Mouse (Mus musculus) c-Kit-positive CD71-positive TER-119-positive erythroid progenitor cells, embryonic 14.5 days (primary cell): ENCODE measurements at regions not wholly inside any gene's neighbourhood (a gene's known extent, or its start where the extent isn't known, plus 50 kb on each side); places are given as distances from the start of the nearest gene placed in this dataset.

Experiments used
- DNase-seq: peaks from one replicate; pipeline ENCODE4 v3.0.0-alpha.2; 2013; ENCODE audit warnings: low spot score

DNA sequence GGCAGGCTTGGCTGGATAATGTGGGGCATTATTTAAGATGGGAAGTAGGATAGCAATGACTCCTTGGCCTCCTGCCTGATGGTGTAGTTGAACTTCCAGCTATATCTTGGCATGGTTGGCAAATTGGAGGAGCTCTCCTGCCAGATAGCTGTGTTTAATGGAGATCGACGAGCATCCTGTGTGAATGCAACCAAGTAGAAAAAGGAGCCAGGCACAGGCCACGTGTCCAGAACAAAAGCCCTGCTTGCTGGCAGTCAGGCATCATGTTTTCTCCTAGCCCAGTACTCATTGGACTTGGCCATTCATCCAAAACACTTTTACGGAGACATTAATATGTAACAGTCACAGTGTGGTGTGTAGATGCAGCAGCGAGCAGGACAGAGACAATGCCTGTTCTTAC is 211.8 kb upstream of the 9630041A04Rik start:
- DNase-seq, result no peak

DNA sequence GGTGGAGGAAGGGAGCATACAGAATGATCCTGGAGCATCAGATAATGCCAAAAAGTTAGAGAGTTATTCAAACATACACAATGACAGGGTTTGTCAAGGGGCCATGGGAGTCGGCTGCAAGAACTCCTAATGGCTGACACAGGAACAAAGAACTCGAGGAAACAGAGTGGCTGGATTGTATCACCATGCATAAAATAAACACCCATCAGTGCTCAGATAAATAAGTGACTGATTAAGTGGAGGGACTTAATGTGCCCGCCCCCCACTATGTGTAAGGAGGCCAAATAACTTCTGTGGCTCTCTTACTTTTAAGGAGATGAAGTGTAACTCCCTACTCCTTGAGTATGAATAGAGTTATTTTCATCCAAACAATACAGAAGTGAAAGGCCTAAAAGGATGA is 220.1 kb upstream of the 9630041A04Rik start:
- DNase-seq, result no peak

DNA sequence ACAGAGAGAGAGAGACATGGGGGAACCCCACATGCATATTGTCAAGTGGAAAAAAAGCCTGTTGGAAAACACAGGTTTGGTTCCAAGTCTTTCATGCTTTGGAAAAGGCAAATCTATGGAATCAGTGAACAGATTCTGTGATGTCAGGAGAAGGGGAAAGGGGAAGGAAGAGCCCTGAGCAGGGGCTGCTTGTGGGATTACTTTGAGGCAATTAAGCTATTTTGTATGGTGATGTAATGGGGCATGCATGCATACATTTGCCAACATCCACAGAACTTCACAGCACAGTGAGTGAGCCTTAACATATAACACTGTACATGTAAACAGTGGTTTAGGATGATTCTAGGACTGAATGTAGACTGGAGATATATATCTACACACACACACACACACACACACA is 221.0 kb upstream of the 9630041A04Rik start:
- DNase-seq, result no peak

DNA sequence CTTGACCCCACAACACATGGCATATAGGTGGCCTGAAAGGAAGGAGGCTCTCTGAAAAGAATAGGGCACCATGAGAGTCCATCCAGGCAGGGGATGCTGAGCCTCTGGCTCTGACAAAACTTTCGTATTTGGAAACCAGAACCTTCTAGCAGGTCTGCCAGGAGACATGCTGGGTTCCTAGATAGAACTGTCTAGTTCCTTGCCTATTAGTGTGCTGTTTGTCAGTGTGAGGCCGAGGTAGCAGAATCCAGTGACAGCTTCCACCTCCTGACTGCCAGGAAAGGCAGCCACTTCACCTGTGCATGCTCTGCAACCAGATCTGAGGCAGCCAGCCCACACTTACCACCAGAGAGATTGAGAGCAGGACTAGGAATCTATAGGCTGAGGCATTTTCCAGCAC is 245.4 kb upstream of the 9630041A04Rik start:
- no peak for DNase-seq

DNA sequence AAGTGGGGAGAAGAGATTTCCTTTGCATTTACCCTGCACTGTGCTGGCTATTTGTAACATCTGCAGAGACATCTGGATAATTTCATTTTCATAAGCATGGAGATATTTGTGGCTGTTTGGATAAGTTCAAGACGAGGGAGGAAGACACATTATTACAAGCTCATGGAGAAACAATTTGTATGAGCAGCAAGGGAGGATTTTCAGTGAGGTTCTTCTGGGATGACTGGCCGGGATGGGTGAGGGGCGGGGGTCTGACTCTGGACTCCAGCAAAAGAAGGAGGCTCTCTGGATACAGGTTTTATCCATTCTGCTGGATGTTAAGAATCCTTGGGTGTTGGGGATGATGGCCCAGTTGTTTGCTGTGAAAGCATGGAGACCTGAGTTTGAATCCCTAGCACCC is 246.5 kb upstream of the 9630041A04Rik start:
- no peak for DNase-seq

DNA sequence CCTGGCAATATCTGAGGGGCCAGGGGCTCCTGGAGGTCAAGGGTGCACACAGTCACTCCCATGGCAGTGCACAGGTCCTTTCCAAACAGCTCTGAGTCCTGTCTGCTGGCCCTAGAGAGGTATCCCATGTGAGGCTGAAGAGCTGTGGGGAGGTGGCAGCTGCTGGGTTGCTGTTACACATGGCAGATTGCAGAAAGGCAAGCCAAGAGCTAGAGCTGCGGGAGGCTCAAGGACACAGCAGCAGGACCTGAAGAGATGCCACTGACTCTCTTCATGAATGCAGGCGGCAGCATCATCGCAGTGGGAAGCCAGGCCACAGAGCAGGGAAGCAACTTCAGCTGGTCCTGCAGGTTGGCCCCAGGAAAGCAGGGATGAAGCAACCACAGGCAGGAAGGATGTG is 247.7 kb upstream of the 9630041A04Rik start:
- DNase-seq, result no peak

DNA sequence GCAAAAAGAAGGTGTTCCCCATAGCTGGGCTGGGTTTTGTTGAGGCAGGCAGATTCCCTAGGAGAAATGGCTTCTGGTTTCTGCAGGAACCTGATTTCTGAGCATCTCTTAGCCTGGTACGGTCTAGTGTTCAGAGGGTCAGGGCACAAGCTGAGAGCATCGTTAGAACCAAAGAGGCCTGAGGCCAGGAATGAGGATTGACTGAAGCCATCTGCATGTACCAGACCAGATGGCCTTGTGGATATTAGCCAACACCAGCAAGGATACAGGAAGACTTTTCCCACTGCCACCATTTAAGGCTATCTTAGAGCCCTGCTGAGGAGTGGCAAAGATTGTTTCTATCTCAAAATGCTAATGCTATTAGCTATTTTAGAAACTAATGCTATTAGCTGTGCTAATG is 248.2 kb upstream of the 9630041A04Rik start:
- DNase-seq, result no peak

DNA sequence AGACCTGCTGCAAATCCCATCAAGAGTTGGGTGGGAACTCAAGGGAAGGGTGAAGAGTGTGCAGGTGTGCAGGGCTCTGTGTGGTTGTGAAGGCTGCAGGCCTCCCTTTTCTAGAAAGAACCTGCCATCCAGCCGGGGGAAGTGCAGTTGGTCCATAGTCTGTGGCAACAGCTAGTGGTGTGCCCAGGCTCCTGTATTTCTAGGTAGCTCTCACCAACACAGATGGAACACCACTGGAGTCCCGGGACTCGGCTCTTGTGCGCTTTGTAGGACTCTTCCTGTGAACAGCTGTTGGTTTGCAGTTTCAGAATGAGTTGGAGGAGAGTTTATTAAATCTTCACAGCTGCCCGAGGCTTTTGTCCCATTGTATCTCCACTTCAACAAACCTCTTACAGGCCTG is 248.7 kb upstream of the 9630041A04Rik start:
- DNase-seq, result no peak

DNA sequence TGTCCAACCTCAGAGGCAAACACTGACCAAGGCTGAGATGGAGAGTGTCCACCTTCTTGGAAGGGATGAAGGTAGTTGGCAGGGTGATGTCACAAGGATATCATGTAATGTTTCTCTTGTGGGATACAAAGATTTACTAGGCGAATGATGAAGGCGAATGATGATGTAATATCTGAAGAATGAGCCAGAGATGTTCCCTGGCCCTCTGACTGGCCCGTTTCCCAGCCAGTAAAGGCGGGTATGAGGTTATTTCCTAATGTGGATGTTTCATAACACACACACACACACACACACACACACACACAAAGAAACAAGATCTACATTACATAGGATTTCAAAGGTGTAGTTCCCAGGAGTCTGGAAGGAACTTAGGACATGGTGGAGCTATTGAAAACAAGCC is 249.1 kb upstream of the 9630041A04Rik start:
- no peak for DNase-seq

DNA sequence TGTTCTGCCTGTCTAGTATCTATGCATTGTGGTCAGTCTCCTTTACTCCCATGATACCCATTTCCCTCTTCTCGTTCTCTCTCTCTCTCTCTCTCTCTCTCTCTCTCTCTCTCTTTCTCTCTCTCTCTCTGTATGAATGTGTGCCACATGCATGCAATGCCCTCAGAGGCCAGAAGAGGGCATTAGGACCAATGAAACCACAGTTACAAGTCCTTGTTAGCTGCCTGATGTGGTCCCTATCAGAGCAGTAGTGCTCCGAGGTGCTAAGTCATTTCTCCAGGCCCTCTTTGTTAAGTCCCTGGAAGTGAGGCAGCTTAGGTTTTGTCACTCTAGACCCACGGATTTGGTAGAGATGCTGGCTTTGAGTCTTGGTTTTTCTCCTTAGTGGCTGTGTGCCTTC is 250.2 kb upstream of the 9630041A04Rik start:
- DNase-seq, result peak; percentile 2

DNA sequence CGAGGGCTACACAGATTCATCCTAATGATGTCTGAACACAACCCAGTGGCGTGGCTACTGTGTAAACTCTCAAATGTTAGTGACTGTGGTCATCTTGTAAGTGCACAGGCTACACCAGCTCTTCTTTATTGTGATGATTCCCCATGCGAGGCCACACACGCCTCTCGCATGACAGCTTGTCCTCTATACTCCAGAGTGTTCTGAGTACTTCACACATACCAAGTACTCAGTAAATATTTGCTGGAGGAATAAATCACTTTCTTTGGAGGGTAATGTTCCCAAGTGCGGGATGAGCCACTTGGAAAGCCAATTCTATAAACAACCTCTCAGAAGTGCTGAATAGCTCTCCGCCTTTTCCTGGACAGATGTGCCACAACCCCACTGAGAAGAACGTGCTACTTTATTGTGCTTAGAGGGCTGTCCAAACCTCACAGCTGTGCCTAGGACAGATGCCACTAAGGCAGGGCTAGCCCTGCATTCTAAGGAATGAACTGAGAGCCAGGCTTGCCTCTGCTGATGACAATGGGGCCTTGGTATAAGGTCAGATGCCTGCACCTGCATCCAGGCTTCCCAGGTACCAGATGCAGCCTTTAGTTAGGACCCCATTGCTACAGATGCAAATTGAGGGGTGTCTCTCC is 250.7 kb upstream of the 9630041A04Rik start:
- DNase-seq, result no peak

DNA sequence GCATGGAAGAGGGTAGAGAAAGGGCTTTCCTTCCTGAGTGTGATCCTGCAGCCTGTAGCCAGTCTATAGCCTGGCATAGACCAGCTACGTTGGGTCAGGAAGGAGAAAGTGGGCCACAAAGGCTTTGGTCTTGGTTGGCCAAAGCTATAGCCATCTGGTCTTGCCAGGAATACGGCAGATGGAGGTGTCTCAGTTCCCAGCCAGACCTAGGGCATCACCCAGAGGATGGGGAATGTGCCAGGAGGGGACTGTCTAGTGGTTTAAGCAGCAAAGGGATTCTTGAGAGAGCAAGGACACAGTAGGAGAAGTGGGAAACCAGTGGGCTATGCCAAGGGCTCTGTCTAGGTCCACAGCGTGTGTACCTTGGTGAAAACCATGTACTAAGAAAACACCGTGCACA is 251.3 kb upstream of the 9630041A04Rik start:
- DNase-seq, result no peak

DNA sequence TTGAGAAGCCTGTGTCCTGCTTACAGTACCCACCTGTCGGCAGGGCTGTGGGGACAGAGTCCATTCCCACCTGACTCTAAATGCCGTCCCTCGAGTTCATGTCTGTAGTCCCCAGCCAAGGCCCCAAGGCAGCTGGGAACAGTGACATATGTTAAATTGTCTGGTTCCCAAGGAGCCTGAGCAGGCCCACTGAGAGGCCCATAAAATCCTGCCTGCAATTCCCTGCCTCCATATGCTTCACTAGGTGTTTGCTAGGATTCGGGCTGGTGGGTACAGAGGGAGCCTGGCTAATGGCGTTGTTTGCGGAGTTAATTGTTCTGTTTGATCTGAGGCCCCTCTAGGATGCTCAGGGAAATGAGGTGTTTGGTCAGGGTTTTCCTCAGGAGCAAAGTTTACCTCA is 258.8 kb upstream of the 9630041A04Rik start:
- no peak for DNase-seq

DNA sequence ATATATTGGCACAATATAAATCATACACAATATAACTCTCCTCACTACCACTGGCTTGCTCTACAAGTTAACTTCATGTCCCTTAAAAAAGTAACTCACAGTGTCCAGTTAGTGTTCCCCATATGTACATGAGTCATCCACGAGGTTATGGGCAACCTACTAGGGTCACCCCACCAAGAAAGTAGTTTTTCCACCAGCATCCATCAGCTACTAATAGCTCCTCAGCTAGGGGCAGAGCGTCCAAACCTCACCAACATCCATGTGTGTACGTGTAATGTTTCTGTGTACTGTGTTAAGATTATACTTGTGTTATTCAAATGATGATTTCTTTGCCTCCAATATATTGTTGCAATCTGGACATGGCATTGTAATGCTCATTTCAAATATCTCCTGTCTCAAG is 264.7 kb upstream of the 9630041A04Rik start:
- no peak for DNase-seq

DNA sequence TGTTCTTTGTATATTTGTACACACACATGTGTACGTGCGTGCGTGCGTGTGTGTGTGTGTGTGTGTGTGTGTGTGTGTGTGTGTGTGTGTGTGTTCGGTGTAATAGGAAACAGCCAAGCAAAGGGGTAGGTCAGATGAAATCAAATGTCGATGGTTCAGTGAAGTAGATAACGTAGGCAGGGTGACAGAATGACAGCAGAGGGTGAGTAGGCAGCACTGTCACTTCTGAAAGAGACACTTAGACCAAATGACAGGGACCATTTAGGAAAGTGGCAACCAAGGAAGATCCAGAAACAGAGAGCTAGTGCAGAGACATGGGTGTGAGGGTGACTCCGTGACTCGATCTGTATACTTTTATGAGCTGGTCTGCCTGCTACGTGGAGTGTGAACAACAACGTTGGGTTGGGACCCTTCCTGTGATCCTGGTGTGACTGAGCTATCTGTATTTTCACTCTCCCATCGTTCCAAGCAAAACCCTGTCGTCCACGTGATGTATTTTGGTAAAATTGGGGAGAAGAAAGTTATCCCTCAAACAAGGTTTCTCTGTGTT is 266.5 kb upstream of the 9630041A04Rik start:
- no peak for DNase-seq

DNA sequence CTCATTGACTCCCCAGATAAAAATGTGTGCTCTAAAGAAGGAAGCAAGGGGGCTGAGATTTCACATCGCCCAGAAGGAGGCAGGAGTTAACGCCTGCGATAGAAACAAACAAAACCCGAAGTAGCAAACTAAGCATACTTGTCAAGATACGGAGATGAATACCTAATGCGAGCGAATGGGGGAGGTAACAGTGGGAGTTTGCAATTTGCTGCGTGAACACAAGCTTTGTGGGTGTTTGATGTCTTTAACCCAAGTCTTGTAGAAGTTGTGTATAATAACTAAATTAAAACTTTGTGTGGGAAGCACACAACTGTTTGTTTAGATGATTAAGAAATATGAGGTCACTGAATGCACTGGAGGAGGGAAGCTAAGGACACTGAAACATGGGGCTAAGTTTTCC is 269.0 kb upstream of the 9630041A04Rik start:
- no peak for DNase-seq

DNA sequence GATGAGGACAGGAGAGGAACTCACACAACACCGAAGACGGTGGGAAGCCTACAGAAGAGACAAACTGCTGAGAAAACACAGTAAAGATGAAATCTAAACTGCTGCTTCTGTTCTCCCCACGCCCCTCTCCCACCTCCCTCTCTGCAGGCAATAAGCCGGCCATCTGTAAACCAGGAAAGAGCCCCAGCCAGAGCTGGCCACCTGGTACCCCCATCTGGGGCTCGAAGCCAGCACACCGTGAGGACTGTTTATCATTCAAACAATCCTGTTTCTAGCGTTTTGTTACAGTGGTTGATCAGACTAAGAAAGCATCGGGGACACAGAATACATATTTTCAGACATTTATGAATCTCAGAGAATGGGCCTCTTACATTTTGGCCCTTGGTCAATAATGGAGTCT is 270.0 kb upstream of the 9630041A04Rik start:
- DNase-seq, result no peak

DNA sequence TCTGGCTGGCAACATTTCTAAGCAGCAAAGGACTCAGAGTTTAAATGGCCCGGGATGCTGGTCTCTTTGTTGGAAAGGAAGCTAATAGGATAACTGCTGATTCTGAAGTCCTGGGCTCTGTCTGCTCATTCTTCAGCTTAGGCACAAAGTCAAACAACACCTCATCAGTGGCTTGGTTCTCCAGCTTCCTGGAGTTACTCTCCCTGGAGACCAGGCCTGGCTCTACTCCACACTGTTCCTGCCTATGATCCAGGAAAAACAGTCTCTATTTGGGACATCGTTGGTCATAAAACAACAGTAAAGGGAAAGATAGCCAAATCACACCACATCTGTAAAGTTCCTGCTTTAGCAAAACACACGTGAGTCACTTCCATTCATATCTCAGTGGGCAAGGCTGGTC is 271.3 kb upstream of the 9630041A04Rik start:
- no peak for DNase-seq

DNA sequence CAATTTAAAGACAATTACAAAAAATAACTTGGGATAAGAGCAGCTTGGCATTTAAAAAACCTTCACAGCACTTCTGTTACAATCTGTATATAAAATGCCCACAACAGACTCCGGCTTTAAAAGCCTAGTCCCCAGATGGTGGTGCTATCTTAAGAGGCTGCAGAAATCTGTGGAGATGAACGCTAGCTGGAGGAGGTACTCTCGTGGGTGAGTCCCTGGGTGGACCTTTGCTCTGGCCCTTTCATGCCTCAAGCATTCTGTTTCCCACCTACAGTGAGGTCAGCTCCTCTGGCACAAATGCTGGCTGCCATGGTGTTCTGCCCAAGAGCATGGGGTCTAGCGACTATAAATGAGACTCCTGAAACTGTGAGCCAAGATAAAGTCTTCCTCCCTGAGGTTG is 280.6 kb upstream of the 9630041A04Rik start:
- no peak for DNase-seq

DNA sequence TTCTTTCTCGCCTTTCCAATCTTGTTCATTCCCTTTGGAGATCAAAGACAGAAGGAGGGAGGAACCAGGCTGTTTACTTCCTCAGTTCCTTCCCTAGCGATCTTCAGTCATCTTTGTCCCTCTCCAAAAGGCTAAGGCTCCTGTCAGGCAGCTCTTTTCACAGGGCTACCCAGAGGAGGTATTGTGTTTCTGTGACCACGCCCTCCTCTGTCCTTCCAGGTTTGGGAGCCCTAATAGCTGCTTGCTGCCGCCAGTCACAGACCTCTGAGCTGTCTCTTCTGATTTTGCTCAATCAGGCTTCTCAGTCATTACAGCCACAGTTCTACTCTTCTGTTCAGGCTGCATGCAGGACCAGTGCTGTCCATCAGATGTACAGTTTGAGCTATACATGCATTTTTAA is 290.9 kb upstream of the 9630041A04Rik start:
- DNase-seq, result no peak

DNA sequence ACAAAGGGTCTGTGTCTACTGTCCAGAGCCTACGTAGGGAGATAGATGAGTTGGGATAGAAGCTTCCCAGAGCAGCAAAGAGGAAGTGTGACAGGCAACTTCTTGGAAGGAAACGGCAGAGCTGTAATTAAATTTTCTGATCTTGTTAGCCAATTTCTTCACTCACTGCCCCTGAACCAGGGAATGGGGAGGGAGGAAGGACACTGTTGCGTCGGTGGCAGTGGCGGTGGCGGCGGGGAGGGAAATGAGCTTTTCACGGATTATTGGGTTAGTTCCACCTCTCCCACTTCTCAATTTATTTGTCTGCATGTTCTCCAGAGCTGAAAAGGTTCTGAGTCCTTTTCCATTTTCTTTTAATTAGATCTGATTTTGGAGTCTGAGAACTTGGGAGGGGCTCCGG is 298.4 kb upstream of the 9630041A04Rik start:
- DNase-seq, result no peak

DNA sequence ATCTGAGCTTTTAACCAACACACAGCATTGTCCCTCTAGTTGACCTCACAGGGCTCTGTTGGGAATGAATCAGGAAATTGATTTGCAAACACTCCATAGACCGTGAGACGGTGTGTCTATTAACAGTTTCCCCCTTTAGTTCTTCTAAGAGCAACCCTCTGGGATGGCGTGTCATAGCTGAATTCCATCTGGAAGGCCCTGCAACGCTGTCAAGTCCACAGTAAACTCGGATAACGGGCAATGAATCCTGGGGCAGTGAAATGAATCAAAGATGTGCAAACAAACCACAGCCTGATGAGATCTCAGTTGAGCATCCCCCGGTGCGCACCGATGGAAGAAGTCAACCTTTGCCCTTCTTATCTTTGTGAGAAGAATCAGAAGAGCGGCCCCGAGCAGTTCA is 302.3 kb upstream of the 9630041A04Rik start:
- DNase-seq, result no peak

DNA sequence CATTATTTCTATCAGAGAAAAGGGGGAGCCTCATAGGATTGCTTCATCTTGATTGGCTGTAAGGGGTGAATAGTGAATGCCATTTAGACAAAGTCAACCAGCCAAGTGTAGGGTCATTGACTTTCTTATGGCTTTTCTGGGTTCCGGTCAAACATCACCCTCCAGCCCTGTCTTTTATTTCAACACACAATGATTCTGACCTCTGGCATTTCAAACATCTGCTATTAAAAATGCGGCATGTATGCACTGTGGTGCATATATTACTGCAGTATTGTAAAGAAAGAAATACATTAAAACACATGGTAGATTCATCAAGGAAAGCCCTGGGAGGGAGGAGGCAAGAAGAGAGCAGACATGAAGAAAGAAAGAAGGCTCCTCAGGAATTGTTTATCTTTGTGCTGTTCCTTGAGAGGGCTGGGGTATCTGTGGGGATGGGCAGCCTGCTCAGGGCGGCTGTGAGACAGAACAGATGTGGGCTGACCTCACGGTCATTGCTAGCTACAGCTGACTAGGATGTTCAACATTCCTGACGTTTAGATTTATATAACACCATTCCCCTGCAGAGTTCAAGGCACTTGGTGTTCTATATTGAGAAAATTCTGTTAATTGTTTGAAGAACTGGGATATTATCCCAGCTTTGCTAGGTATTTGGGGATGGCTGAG is 303.5 kb upstream of the Ppp2r3a start:
- DNase-seq, result no peak

DNA sequence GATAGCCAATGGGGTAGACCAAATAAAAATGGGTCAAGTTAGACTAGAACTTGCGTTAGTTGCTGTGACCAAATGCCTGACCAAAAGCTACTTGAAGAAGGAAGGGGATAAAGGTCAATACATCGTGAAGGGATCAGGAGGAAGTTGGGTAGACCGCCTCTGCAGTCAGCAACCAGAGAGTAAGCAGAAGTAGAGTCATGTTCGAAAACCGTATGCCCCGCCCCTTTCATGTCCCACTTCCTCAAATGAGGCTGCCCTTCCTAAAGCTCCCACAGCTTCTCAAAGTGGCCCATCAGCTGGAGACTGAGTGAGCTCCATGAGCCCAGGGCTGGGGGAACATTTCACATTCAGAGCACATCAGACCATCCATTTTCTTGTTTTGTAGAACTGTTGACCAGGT is 301.2 kb upstream of the Ppp2r3a start:
- DNase-seq, result no peak
